Mouse (Mus musculus) kidney, embryonic 15.5 days (tissue): ENCODE results near the gene Suox. TPM values are rescaled to one million over a fixed set of nuclear protein-coding genes. Genes with fewer than 3 reads are reported as not detected.
"Not testable (repeated sequence)": the region's sequence is repeated elsewhere in the genome, so short reads cannot be mapped to it uniquely, and the experiment has no call there.

Experiments
- ATAC-seq: fragments of 200-750 bp; cut with Nextera tagmentation; replicated peaks from 2 replicates; pipeline ENCODE4 v1.8.0; 2017; ENCODE audit warnings: moderate TSS enrichment; ENCODE audit not compliant: low FRiP score
- H3K27ac ChIP-seq: fragments of 300-500 bp; sonication (generic); 2 replicates; pipeline ENCODE4 v1.5.1; 2015; ENCODE audit warnings: mild to moderate bottlenecking, inconsistent platforms
- H3K27me3 ChIP-seq: fragments of 300-500 bp; sonication (generic); 2 replicates; pipeline ENCODE4 v1.6.1; 2015; ENCODE audit warnings: inconsistent platforms
- H3K36me3 ChIP-seq: fragments of 300-500 bp; sonication (generic); 2 replicates; pipeline ENCODE4 v1.6.1; 2015; ENCODE audit warnings: inconsistent platforms
- H3K4me1 ChIP-seq: fragments of 300-500 bp; sonication (generic); 2 replicates; pipeline ENCODE4 v1.6.1; 2015; ENCODE audit warnings: inconsistent platforms
- H3K4me2 ChIP-seq: fragments of 300-500 bp; sonication (generic); 2 replicates; pipeline ENCODE4 v1.6.1; 2015; ENCODE audit warnings: moderate library complexity, mild to moderate bottlenecking, inconsistent platforms
- H3K4me3 ChIP-seq: fragments of 300-500 bp; sonication (generic); replicated peaks from 2 replicates; pipeline ENCODE4 v1.5.1; 2015; ENCODE audit warnings: mild to moderate bottlenecking, inconsistent platforms
- H3K9ac ChIP-seq: fragments of 300-500 bp; sonication (generic); 2 replicates; pipeline ENCODE4 v1.6.1; 2015; ENCODE audit warnings: mild to moderate bottlenecking, inconsistent platforms
- H3K9me3 ChIP-seq: fragments of 300-500 bp; sonication (generic); replicated peaks from 2 replicates; pipeline ENCODE4 v1.6.1; 2016; ENCODE audit warnings: inconsistent platforms
- WGBS: fragments of 180-500 bp; shearing (Covaris S2); methylation state at CpG from one replicate; pipeline ENCODE4 v1.1.7; 2015; ENCODE audit warnings: mixed read lengths; 5-methylcytosine and 5-hydroxymethylcytosine counted together
- polyA plus RNA-seq: library from polyadenylated mRNA; unstranded; fragments of >200 nt; fragmentation: Nextera tagmentation; extraction: Ambion mirVana; gene quantifications from 2 replicates; pipeline ENCODE4 v1.2.1, GENCODE M21; 2015

Gene Suox
- polyA plus RNA-seq, 1 experiment from 2014 or later, result 13.2 TPM

GRCm38 (mm10) chr10:128639999-128640398, 33.9 kb downstream of the Suox start:
- Histone ChIP-seq H3K27me3 (0 out of 2 replicates have a peak, but pooled peaks cover 4% of the 10 kb centered on the region), H3K36me3 (0 out of 2 replicates have a peak, but pooled peaks cover 6% of the 10 kb centered on the region), H3K9ac (no peak overlapping the region), H3K4me1 (peaks cover 6% of the 10 kb centered on the region; the same call in 1 of the 2 replicates), H3K9me3 (no peaks in the 10 kb centered on the region), H3K27ac (no peak overlapping the region), H3K4me3 (no peak overlapping the region), H3K4me2 (no peak overlapping the region)
- WGBS, result 83% methylated on average over 14 of the region's 14 CpGs
- no peak; the same call in 1 of the 2 replicates for ATAC-seq

DNA sequence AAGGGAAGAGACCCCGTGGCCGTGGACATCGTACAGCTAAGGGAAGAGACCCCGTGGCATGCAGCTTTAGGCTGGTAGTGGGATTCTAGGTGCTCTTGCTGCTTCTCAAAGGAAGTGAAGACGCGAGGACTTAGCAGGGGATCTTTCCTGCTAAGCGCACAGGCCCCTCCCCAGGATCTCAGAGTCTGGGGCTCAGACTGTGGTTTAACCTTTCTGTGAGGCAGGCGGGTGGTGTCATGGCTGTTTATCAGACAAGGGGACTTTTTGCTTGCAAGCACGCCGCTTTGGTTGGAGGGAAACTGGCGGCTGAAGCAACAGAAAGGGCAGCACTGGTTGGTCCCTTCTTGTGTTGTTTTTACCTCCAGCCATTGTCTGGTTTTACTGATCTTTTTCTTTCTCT, 36.9 kb downstream of the Suox start:
- Histone ChIP-seq H3K9me3 (no peaks in the 10 kb centered on the region), H3K27me3 (no peaks in the 10 kb centered on the region), H3K27ac (no peak overlapping the region), H3K9ac (0 out of 2 replicates have a peak overlapping the region, but pooled peaks have one; percentile 18), H3K4me2 (peak overlapping the region; percentile 14; the same call in 1 of the 2 replicates), H3K4me3 (no peak overlapping the region), H3K4me1 (0 out of 2 replicates have a peak, but pooled peaks cover 4% of the 10 kb centered on the region), H3K36me3 (peaks cover 16% of the 10 kb centered on the region)
- no peak for ATAC-seq
- 27% methylated on average over 11 of the region's 11 CpGs for WGBS

DNA sequence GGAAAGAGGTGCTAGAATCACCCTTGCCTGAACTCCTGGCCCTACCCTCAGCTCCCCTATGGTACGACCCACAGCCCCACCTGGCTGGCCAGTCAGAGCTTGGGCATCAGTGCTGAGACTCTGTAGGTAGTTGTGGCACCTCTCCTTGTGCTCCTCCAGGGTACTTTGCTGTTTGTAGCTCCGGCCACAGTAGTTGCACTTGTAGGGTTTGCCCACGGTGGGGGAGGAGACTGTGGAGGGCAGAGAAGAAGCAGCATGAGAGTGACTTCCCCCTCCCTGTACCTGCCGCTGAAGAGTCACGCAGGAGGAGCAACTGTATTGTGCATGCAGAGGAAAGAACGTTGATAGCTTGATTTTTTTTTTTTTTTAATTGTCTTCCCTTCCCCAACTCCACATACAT, 37.3 kb downstream of the Suox start:
- 0 out of 2 replicates have a peak, but pooled peaks have one; percentile 3 for ATAC-seq
- H3K4me3 ChIP-seq, result no peak overlapping the region
- 55% methylated on average over 6 of the region's 6 CpGs for WGBS
- 0 out of 2 replicates have a peak overlapping the region, but pooled peaks have one; percentile 18 for H3K9ac ChIP-seq
- H3K27me3 ChIP-seq, result no peaks in the 10 kb centered on the region
- peaks cover 16% of the 10 kb centered on the region for H3K36me3 ChIP-seq
- no peaks in the 10 kb centered on the region for H3K9me3 ChIP-seq
- H3K4me2 ChIP-seq, result peak overlapping the region; percentile 14; the same call in 1 of the 2 replicates
- H3K27ac ChIP-seq, result no peak overlapping the region
- 0 out of 2 replicates have a peak, but pooled peaks cover 4% of the 10 kb centered on the region for H3K4me1 ChIP-seq

DNA sequence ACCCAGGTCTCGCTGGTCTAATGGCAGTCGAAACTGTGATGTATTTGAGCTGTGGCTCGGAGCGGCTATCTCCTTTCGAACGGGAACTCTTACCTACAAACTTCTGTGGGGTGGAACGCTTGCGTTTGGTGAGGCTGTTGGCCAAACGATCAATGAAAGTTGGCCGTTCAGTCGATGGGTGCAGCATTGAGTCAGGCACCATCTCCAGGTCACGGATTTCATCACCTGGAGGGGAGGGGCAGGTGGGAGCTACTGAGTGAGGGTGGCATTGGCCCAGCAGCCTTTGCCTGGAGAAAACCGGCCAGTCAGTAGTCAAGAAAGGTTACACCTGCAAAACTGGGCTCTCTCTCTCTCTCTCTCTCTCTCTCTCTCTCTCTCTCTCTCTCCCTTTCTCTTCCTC, 38.2 kb downstream of the Suox start:
- Histone ChIP-seq H3K4me2 (no peak overlapping the region), H3K27ac (no peak overlapping the region), H3K4me1 (0 out of 2 replicates have a peak, but pooled peaks cover 4% of the 10 kb centered on the region), H3K9ac (no peak overlapping the region), H3K27me3 (no peaks in the 10 kb centered on the region), H3K9me3 (no peaks in the 10 kb centered on the region), H3K4me3 (no peak overlapping the region), H3K36me3 (peaks cover 16% of the 10 kb centered on the region)
- WGBS, result 94% methylated on average over 13 of the region's 13 CpGs
- no peak for ATAC-seq

GRCm38 (mm10) chr10:128631571-128631970, 42.3 kb downstream of the Suox start:
- WGBS, result 24% methylated on average over 6 of the region's 6 CpGs

DNA sequence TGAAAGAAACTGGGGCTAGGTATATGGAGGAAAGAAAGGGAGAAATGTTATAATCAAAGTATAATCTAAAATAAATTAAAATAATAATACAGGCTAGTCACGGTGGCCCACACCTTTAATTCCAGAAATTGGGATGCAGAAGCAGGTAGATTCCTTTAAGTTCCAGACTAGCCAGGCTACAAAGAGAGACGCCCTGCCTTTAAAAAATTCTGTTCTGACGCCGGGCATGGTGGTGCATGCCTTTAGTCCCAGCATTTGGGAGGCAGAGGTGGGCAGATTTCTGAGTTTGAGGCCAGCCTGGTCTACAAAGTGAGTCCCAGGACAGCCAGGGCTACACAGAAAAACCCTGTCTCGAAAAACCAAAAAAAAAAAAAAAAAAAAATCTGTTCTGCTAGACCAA, 43.6 kb downstream of the Suox start:
- not testable (repeated sequence) for ATAC-seq, H3K4me2 ChIP-seq, H3K9me3 ChIP-seq, H3K4me1 ChIP-seq, H3K9ac ChIP-seq, H3K27me3 ChIP-seq, H3K4me3 ChIP-seq, H3K27ac ChIP-seq
- peaks cover 13% of the 10 kb centered on the region for H3K36me3 ChIP-seq
- 82% methylated on average over 5 of the region's 5 CpGs for WGBS

More at GRCm38 (mm10) chr10:128631571-128631970, 42.3 kb downstream of the Suox start:
- Histone ChIP-seq H3K4me3 (no peak overlapping the region), H3K9ac (no peak overlapping the region), H3K4me2 (no peak overlapping the region), H3K27ac (no peak overlapping the region), H3K27me3 (no peaks in the 10 kb centered on the region), H3K36me3 (peaks cover 16% of the 10 kb centered on the region), H3K4me1 (no peaks in the 10 kb centered on the region), H3K9me3 (no peaks in the 10 kb centered on the region)
- ATAC-seq, result no peak

DNA sequence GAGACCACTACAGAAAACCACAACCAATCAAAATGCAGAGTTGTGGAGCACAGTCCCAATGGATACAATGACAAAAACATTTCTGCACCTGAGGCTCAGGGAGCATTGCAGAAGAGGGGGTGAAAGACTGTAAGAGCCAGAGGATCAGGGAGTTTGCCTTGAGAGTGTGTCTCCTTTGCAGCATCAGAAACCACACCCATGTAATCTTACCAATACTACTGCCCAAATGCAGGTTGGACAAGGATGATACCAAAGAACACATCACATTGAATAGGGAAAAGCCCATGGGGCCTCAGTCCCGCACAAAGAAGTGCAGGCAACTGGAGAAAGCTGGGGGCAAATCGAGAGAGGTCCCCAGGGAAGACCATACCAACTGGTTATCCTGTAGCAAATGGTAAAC, 44.1 kb downstream of the Suox start:
- 83% methylated on average over 2 of the region's 2 CpGs for WGBS
- Histone ChIP-seq H3K36me3 (peaks cover 16% of the 10 kb centered on the region), H3K4me1 (peaks cover 9% of the 10 kb centered on the region), H3K4me2 (no peak overlapping the region), H3K27me3 (no peaks in the 10 kb centered on the region), H3K4me3 (no peak overlapping the region), H3K9ac (no peak overlapping the region), H3K9me3 (no peaks in the 10 kb centered on the region), H3K27ac (no peak overlapping the region)
- ATAC-seq, result no peak

- Histone ChIP-seq H3K27me3 (no peaks in the 10 kb centered on the region), H3K4me3 (no peak overlapping the region), H3K4me2 (no peak overlapping the region), H3K4me1 (peaks cover 9% of the 10 kb centered on the region), H3K9ac (no peak overlapping the region), H3K27ac (no peak overlapping the region), H3K36me3 (peaks cover 28% of the 10 kb centered on the region), H3K9me3 (no peaks in the 10 kb centered on the region)
- 79% methylated on average over 10 of the region's 10 CpGs for WGBS
- no peak for ATAC-seq
Observed at GRCm38 (mm10) chr10:128627398-128628317, 46.2 kb downstream of the Suox start.

- H3K4me1 ChIP-seq, result peaks cover 9% of the 10 kb centered on the region
- H3K9ac ChIP-seq, result peak within 1 kb of the TSS; percentile 95
- H3K27ac ChIP-seq, result peak within 1 kb of the TSS; percentile 83
- H3K4me2 ChIP-seq, result peak within 1 kb of the TSS; percentile 84
- no peaks in the 10 kb centered on the region for H3K9me3 ChIP-seq
- H3K27me3 ChIP-seq, result no peaks in the 10 kb centered on the region
- peak; percentile 97 for ATAC-seq
- H3K36me3 ChIP-seq, result peaks cover 32% of the 10 kb centered on the region
- peak within 1 kb of the TSS; percentile 97 for H3K4me3 ChIP-seq
- WGBS, result under 1% methylated on average over 40 of the region's 40 CpGs
Observed at GRCm38 (mm10) chr10:128626311-128627310, 47.3 kb downstream of the Suox start, which contains the start of gene Rps26. Gene Rps26 (minus strand): TSS chr10:128626747.

- Histone ChIP-seq H3K4me2 (peak overlapping the region; percentile 84), H3K36me3 (peaks cover 32% of the 10 kb centered on the region), H3K9ac (peak overlapping the region; percentile 95), H3K27ac (peak overlapping the region; percentile 83), H3K27me3 (no peaks in the 10 kb centered on the region), H3K4me3 (peak overlapping the region; percentile 97), H3K9me3 (no peaks in the 10 kb centered on the region), H3K4me1 (peaks cover 9% of the 10 kb centered on the region)
- 41% methylated on average over 7 of the region's 7 CpGs for WGBS
- no peak for ATAC-seq
Observed at GRCm38 (mm10) chr10:128625287-128625894, 48.5 kb downstream of the Suox start.

- H3K27me3 ChIP-seq, result not testable (repeated sequence)
- WGBS, result 90% methylated on average over 4 of the region's 4 CpGs
Observed at GRCm38 (mm10) chr10:128623106-128623613, 50.7 kb downstream of the Suox start.

More at GRCm38 (mm10) chr10:128623106-128623613, 50.7 kb downstream of the Suox start:
- not testable (repeated sequence) for H3K9me3 ChIP-seq, H3K4me1 ChIP-seq, H3K4me3 ChIP-seq, ATAC-seq, H3K4me2 ChIP-seq, H3K27ac ChIP-seq, H3K9ac ChIP-seq
- H3K36me3 ChIP-seq, result peaks cover 32% of the 10 kb centered on the region
